ENCODE assay signal across 17 mouse cellular contexts in genomic region chr7:125969076-125969475, GRCm38 (mm10).
DNase-seq lines count a peak whose midpoint lies in the region; ATAC-seq and TF ChIP-seq lines count a peak whose summit lies in the region.
"Had no signal": no experiment of that assay in that cellular context is flagged by ENCODE, and none has a peak within 500 bp of the region (broad histone marks: within the 10 kb centered on the region; RNA-seq: fewer than 3 reads in every experiment).

No protein-coding gene starts in this region.

- DNase-seq in liver, adult 2 months (ENCODE audit: extremely low read depth, low read depth, low spot score): peak; percentile 6
- DNase-seq in liver, postnatal 0 days: no peak
- peak; percentile 84 for DNase-seq in adrenal gland, adult 2 months
- DNase-seq in adrenal gland, adult 8-10 months: peak; percentile 79
- DNase-seq in adrenal gland, postnatal 36 days: peak; percentile 68 to 71
- DNase-seq in spleen, adult 12 weeks (ENCODE audit: low spot score): no peak
- DNase-seq: cerebellum, adult 18-20 months; cerebellum, adult 9-11 months; cerebellum, postnatal 36 days; forebrain, postnatal 0 days; gastrocnemius, postnatal 14 days; heart, adult 2 months had no signal

- H3K79me2 ChIP-seq in liver, adult 2 months (ENCODE audit: control insufficient read depth, insufficient read depth, low read length): no peaks in the 10 kb centered on the region

- no peak overlapping the region for H3K4me2 ChIP-seq in liver, postnatal 0 days (ENCODE audit: low read depth, low read length)
- H3K4me2 ChIP-seq: embryonic facial prominence, embryonic 13.5 days; forebrain, embryonic 13.5 days; heart, embryonic 12.5 days; hindbrain, embryonic 13.5 days had no signal

- no peaks in the 10 kb centered on the region for H3K36me3 ChIP-seq in liver, adult 2 months (ENCODE audit: control insufficient read depth, insufficient read depth, low read length)
- no peaks in the 10 kb centered on the region for H3K36me3 ChIP-seq in liver, postnatal 0 days (replicated peaks; ENCODE audit: insufficient read depth, low read length)
- H3K36me3 ChIP-seq: embryonic facial prominence, embryonic 13.5 days; heart, embryonic 12.5 days; hindbrain, embryonic 13.5 days had no signal

- H3K27me3 ChIP-seq in liver, adult 2 months (ENCODE audit: control insufficient read depth, insufficient read depth, low read length): no peaks in the 10 kb centered on the region
- no peaks in the 10 kb centered on the region for H3K27me3 ChIP-seq in liver, postnatal 0 days (ENCODE audit: insufficient read depth, low read length)
- H3K27me3 ChIP-seq: embryonic facial prominence, embryonic 13.5 days; forebrain, embryonic 13.5 days; heart, embryonic 12.5 days; hindbrain, embryonic 13.5 days had no signal

- TF ChIP-seq EP300 in liver, postnatal 0 days (IDR thresholded peaks at IDR 0.05; ENCODE audit: low read depth): no peak

- no peak overlapping the region for H3K27ac ChIP-seq in liver, adult 2 months (replicated peaks; ENCODE audit: insufficient read depth, low read depth, low read length)
- H3K27ac ChIP-seq in liver, postnatal 0 days (ENCODE audit: low read depth): no peak overlapping the region
- H3K27ac ChIP-seq: embryonic facial prominence, embryonic 13.5 days; forebrain, embryonic 13.5 days; heart, adult 2 months; hindbrain, embryonic 13.5 days; hindbrain, postnatal 0 days had no signal

- TF ChIP-seq CTCF in liver, adult 2 months (IDR thresholded peaks at IDR 0.05; ENCODE audit: low read depth, low read length): no peak
- no peak for TF ChIP-seq CTCF in liver, postnatal 0 days (IDR thresholded peaks at IDR 0.05; ENCODE audit: low read depth)

- no peak overlapping the region for H3K4me3 ChIP-seq in liver, adult 2 months (ENCODE audit: insufficient read depth, low read depth, low read length)
- H3K4me3 ChIP-seq in liver, postnatal 0 days (ENCODE audit: low read depth, low read length): no peak overlapping the region
- H3K4me3 ChIP-seq: embryonic facial prominence, embryonic 13.5 days; forebrain, embryonic 13.5 days; heart, adult 2 months; heart, embryonic 12.5 days; hindbrain, embryonic 13.5 days had no signal

- 54% methylated on average over 3 of the region's 3 CpGs for WGBS in liver, adult 2 months
- 54% methylated on average over 3 of the region's 3 CpGs for WGBS in liver, postnatal 0 days (ENCODE audit: insufficient replicate concordance)

- ATAC-seq in liver, postnatal 0 days: no peak
- ATAC-seq: forebrain, embryonic 13.5 days; forebrain, postnatal 0 days; hindbrain, postnatal 0 days had no signal

- TF ChIP-seq POLR2A in liver, adult 2 months (IDR thresholded peaks at IDR 0.05; ENCODE audit: extremely low read depth, insufficient read depth, low read length): no peak

- H3K4me1 ChIP-seq in liver, adult 2 months (ENCODE audit: control insufficient read depth, insufficient read depth, low read length): no peaks in the 10 kb centered on the region
- H3K4me1 ChIP-seq in liver, postnatal 0 days (ENCODE audit: insufficient read depth): no peaks in the 10 kb centered on the region

- no peaks in the 10 kb centered on the region for H3K9me3 ChIP-seq in liver, postnatal 0 days (ENCODE audit: low read length)
- H3K9me3 ChIP-seq: embryonic facial prominence, embryonic 13.5 days; forebrain, embryonic 13.5 days; hindbrain, embryonic 13.5 days had no signal

- H3K9ac ChIP-seq in liver, adult 2 months (ENCODE audit: low read depth, low read length): no peak overlapping the region
- H3K9ac ChIP-seq in liver, postnatal 0 days (replicated peaks): no peak overlapping the region
- H3K9ac ChIP-seq: embryonic facial prominence, embryonic 13.5 days; forebrain, embryonic 13.5 days; forebrain, postnatal 0 days; heart, embryonic 12.5 days; hindbrain, embryonic 13.5 days had no signal

Comparison
In these comparisons a context has a peak if more than half of its experiments do, and no peak if none do; other contexts are left out.
1. DNase-seq: peak in liver, adult 2 months (single experiment), adrenal gland, adult 2 months (single experiment), adrenal gland, adult 8-10 months (single experiment) and adrenal gland, postnatal 36 days (2 of 2); none in liver, postnatal 0 days (single experiment) and spleen, adult 12 weeks (single experiment).